Mouse (Mus musculus) frontal cortex, postnatal 10 days (tissue): ENCODE data around the gene Gm44502.
"Not testable (repeated sequence)": the region's sequence is repeated elsewhere in the genome, so short reads cannot be mapped to it uniquely, and the experiment has no call there.

Experiments used
- DNase-seq, 2 experiments: peaks; one replicate each; pipeline ENCODE4 v3.0.0; 2022; ENCODE audit warnings: low spot score in 2 of 2, mixed read lengths in 1 of 2

Gene Gm44502

GRCm38 (mm10) chr15:89453865-89454478 is 24.5 kb upstream of the Gm44502 start, which contains the start of gene Mapk8ip2:
TSS of gene Mapk8ip2 (plus strand) at chr15:89453913.
- DNase-seq: peak in 1 of 2 experiments; percentile 61

- no peak for DNase-seq
These were observed 23.7 kb upstream of the Gm44502 start for GRCm38 (mm10) chr15:89452906-89453864.

GRCm38 (mm10) chr15:89442486-89443070 is 13.1 kb upstream of the Gm44502 start:
- DNase-seq: no peak

- no peak for DNase-seq
These were observed 6.4 kb upstream of the Gm44502 start for GRCm38 (mm10) chr15:89435878-89436277.

- no peak for DNase-seq
These were observed 4.6 kb upstream of the Gm44502 start for GRCm38 (mm10) chr15:89434136-89434535.

- no peak for DNase-seq
These were observed 3.5 kb upstream of the Gm44502 start for GRCm38 (mm10) chr15:89432946-89433345.

GRCm38 (mm10) chr15:89431806-89432205 is 2.3 kb upstream of the Gm44502 start:
- DNase-seq: no peak

GRCm38 (mm10) chr15:89431271-89431670 is 1.8 kb upstream of the Gm44502 start:
- no peak for DNase-seq

GRCm38 (mm10) chr15:89430771-89431170 is 1.3 kb upstream of the Gm44502 start:
- DNase-seq: not testable (repeated sequence)

- no peak for DNase-seq
These were observed 845 bp upstream of the Gm44502 start for GRCm38 (mm10) chr15:89430341-89430740.

- no peak for DNase-seq
These were observed 610 bp downstream of the Gm44502 start for GRCm38 (mm10) chr15:89428821-89429351.

GRCm38 (mm10) chr15:89428136-89428790 is 1.2 kb downstream of the Gm44502 start:
- no peak for DNase-seq

GRCm38 (mm10) chr15:89426716-89427115 is 2.8 kb downstream of the Gm44502 start:
- no peak for DNase-seq

- no peak for DNase-seq
These were observed 3.8 kb downstream of the Gm44502 start, which contains the start of gene Cpt1b for GRCm38 (mm10) chr15:89425711-89426121. TSS of gene Cpt1b (minus strand) at chr15:89425863.

GRCm38 (mm10) chr15:89424621-89425020 is 4.9 kb downstream of the Gm44502 start:
- DNase-seq: no peak

GRCm38 (mm10) chr15:89421938-89422337 is 7.6 kb downstream of the Gm44502 start:
- DNase-seq: no peak

- DNase-seq: no peak
These were observed 14.2 kb downstream of the Gm44502 start for GRCm38 (mm10) chr15:89415282-89415681.

GRCm38 (mm10) chr15:89410118-89410517 is 19.4 kb downstream of the Gm44502 start, which contains the start of gene Syce3:
TSS of gene Syce3 (minus strand) at chr15:89410503.
- no peak for DNase-seq

GRCm38 (mm10) chr15:89406691-89407090 is 22.8 kb downstream of the Gm44502 start:
- no peak for DNase-seq

GRCm38 (mm10) chr15:89404831-89405623 is 24.5 kb downstream of the Gm44502 start:
- DNase-seq: no peak

GRCm38 (mm10) chr15:89402471-89402870 is 27.0 kb downstream of the Gm44502 start:
- DNase-seq: no peak
